Mouse (Mus musculus): ENCODE measurements around the gene Gpr39.

- TF ChIP-seq CTCF (IDR thresholded peaks at IDR 0.05; ENCODE audit: low read depth) (no peak), EP300 (optimal IDR thresholded peaks at IDR 0.05) (no peak)
These were observed 243.9 kb downstream of the Gpr39 start for GRCm38 (mm10) chr1:125920696-125921095.

Data from stomach, postnatal 0 days (tissue).